Mouse (Mus musculus): ENCODE measurements around the gene Zfp951. TPM values are rescaled to one million over a fixed set of nuclear protein-coding genes. Genes with fewer than 3 reads are reported as not detected.
"Not testable (repeated sequence)": the region's sequence is repeated elsewhere in the genome, so short reads cannot be mapped to it uniquely, and the experiment has no call there.

Zfp951 gene
- 2.3 and 2.4 TPM in 2 replicates for polyA plus RNA-seq (2015; fragmentation: Nextera tagmentation; extraction: Ambion mirVana)

GRCm38 (mm10) chr5:104859962-104860525 lies at the start of gene Zfp951:
TSS of gene Zfp951 (minus strand) at chr5:104860070.
- H3K27me3 ChIP-seq (ENCODE audit: control insufficient read depth, insufficient read depth, low read length); H3K4me1 ChIP-seq (ENCODE audit: control insufficient read depth, insufficient read depth, low read length); H3K36me3 ChIP-seq (ENCODE audit: control insufficient read depth, insufficient read depth); H3K9ac ChIP-seq (ENCODE audit: low read length); H3K27ac ChIP-seq (ENCODE audit: low read length); H3K9me3 ChIP-seq (replicated peaks; ENCODE audit: control insufficient read depth, low read length): not testable (repeated sequence)
- Histone ChIP-seq H3K4me2 (ENCODE audit: low read depth, low read length) (0 out of 2 replicates have a peak within 1 kb of the TSS, but pooled peaks have one; percentile 12), H3K4me3 (ENCODE audit: low read length) (peak within 1 kb of the TSS; percentile 41)
- 30% methylated on average over 11 of the region's 12 CpGs for WGBS
- ATAC-seq (replicated peaks; ENCODE audit: extremely low read depth, insufficient read depth, low FRiP score) = peak; percentile 86

GRCm38 (mm10) chr5:104906556-104906955 lies 46.7 kb upstream of the Zfp951 start:
- WGBS = 84% methylated on average over 5 of the region's 5 CpGs
- H3K4me1 ChIP-seq (ENCODE audit: control insufficient read depth, insufficient read depth, low read length); H3K36me3 ChIP-seq (ENCODE audit: control insufficient read depth, insufficient read depth); H3K27me3 ChIP-seq (ENCODE audit: control insufficient read depth, insufficient read depth, low read length); H3K9ac ChIP-seq (ENCODE audit: low read length); H3K27ac ChIP-seq (ENCODE audit: low read length); ATAC-seq (replicated peaks; ENCODE audit: extremely low read depth, insufficient read depth, low FRiP score); H3K9me3 ChIP-seq (replicated peaks; ENCODE audit: control insufficient read depth, low read length); H3K4me3 ChIP-seq (ENCODE audit: low read length); H3K4me2 ChIP-seq (ENCODE audit: low read depth, low read length): not testable (repeated sequence)

GRCm38 (mm10) chr5:104859045-104859961 lies 567 bp downstream of the Zfp951 start:
- not testable (repeated sequence) for H3K9me3 ChIP-seq (replicated peaks; ENCODE audit: control insufficient read depth, low read length); H3K4me1 ChIP-seq (ENCODE audit: control insufficient read depth, insufficient read depth, low read length); H3K36me3 ChIP-seq (ENCODE audit: control insufficient read depth, insufficient read depth); H3K27me3 ChIP-seq (ENCODE audit: control insufficient read depth, insufficient read depth, low read length); H3K27ac ChIP-seq (ENCODE audit: low read length); H3K9ac ChIP-seq (ENCODE audit: low read length)
- peak overlapping the region; percentile 41 for H3K4me3 ChIP-seq (ENCODE audit: low read length)
- 0 out of 2 replicates have a peak overlapping the region, but pooled peaks have one; percentile 12 for H3K4me2 ChIP-seq (ENCODE audit: low read depth, low read length)
- 36% methylated on average over 10 of the region's 15 CpGs for WGBS
- ATAC-seq (replicated peaks; ENCODE audit: extremely low read depth, insufficient read depth, low FRiP score) = peak; percentile 76

- H3K27ac ChIP-seq (ENCODE audit: low read length); H3K4me2 ChIP-seq (ENCODE audit: low read depth, low read length); H3K9ac ChIP-seq (ENCODE audit: low read length); H3K36me3 ChIP-seq (ENCODE audit: control insufficient read depth, insufficient read depth); H3K4me3 ChIP-seq (ENCODE audit: low read length); H3K9me3 ChIP-seq (replicated peaks; ENCODE audit: control insufficient read depth, low read length); ATAC-seq (replicated peaks; ENCODE audit: extremely low read depth, insufficient read depth, low FRiP score); H3K4me1 ChIP-seq (ENCODE audit: control insufficient read depth, insufficient read depth, low read length); H3K27me3 ChIP-seq (ENCODE audit: control insufficient read depth, insufficient read depth, low read length): not testable (repeated sequence)
- 84% methylated on average over 3 of the region's 3 CpGs for WGBS
Observed at GRCm38 (mm10) chr5:104854546-104854945, 5.3 kb downstream of the Zfp951 start.

GRCm38 (mm10) chr5:104833330-104833729 lies 26.5 kb downstream of the Zfp951 start:
- H3K36me3 ChIP-seq (ENCODE audit: control insufficient read depth, insufficient read depth) = peaks cover 2% of the 10 kb centered on the region; the same call in 1 of the 2 replicates
- no peak for ATAC-seq (replicated peaks; ENCODE audit: extremely low read depth, insufficient read depth, low FRiP score)
- H3K4me2 ChIP-seq (ENCODE audit: low read depth, low read length) = no peak overlapping the region
- no peaks in the 10 kb centered on the region for H3K27me3 ChIP-seq (ENCODE audit: control insufficient read depth, insufficient read depth, low read length)
- H3K4me1 ChIP-seq (ENCODE audit: control insufficient read depth, insufficient read depth, low read length) = no peaks in the 10 kb centered on the region
- peaks cover 27% of the 10 kb centered on the region for H3K9me3 ChIP-seq (replicated peaks; ENCODE audit: control insufficient read depth, low read length)
- H3K4me3 ChIP-seq (ENCODE audit: low read length) = no peak overlapping the region
- no peak overlapping the region for H3K9ac ChIP-seq (ENCODE audit: low read length)
- H3K27ac ChIP-seq (ENCODE audit: low read length) = no peak overlapping the region

- H3K4me3 ChIP-seq (ENCODE audit: low read length) = no peak overlapping the region
- peaks cover 38% of the 10 kb centered on the region for H3K9me3 ChIP-seq (replicated peaks; ENCODE audit: control insufficient read depth, low read length)
- no peaks in the 10 kb centered on the region for H3K4me1 ChIP-seq (ENCODE audit: control insufficient read depth, insufficient read depth, low read length)
- no peaks in the 10 kb centered on the region for H3K36me3 ChIP-seq (ENCODE audit: control insufficient read depth, insufficient read depth)
- WGBS = 65% methylated on average over 1 of the region's 1 CpGs
- no peak overlapping the region for H3K4me2 ChIP-seq (ENCODE audit: low read depth, low read length)
- ATAC-seq (replicated peaks; ENCODE audit: extremely low read depth, insufficient read depth, low FRiP score) = no peak
- no peak overlapping the region for H3K27ac ChIP-seq (ENCODE audit: low read length)
- no peaks in the 10 kb centered on the region for H3K27me3 ChIP-seq (ENCODE audit: control insufficient read depth, insufficient read depth, low read length)
- H3K9ac ChIP-seq (ENCODE audit: low read length) = no peak overlapping the region
Observed at GRCm38 (mm10) chr5:104829611-104830010, 30.3 kb downstream of the Zfp951 start.

GRCm38 (mm10) chr5:104770138-104770537 lies 89.7 kb downstream of the Zfp951 start:
- not testable (repeated sequence) for H3K4me1 ChIP-seq (ENCODE audit: control insufficient read depth, insufficient read depth, low read length); H3K4me3 ChIP-seq (ENCODE audit: low read length); H3K9me3 ChIP-seq (replicated peaks; ENCODE audit: control insufficient read depth, low read length); H3K27ac ChIP-seq (ENCODE audit: low read length); H3K27me3 ChIP-seq (ENCODE audit: control insufficient read depth, insufficient read depth, low read length); H3K36me3 ChIP-seq (ENCODE audit: control insufficient read depth, insufficient read depth); ATAC-seq (replicated peaks; ENCODE audit: extremely low read depth, insufficient read depth, low FRiP score); H3K9ac ChIP-seq (ENCODE audit: low read length); H3K4me2 ChIP-seq (ENCODE audit: low read depth, low read length)
- WGBS = 62% methylated on average over 6 of the region's 6 CpGs
